Mouse (Mus musculus): ENCODE measurements around the gene Frmd4b.

DNA sequence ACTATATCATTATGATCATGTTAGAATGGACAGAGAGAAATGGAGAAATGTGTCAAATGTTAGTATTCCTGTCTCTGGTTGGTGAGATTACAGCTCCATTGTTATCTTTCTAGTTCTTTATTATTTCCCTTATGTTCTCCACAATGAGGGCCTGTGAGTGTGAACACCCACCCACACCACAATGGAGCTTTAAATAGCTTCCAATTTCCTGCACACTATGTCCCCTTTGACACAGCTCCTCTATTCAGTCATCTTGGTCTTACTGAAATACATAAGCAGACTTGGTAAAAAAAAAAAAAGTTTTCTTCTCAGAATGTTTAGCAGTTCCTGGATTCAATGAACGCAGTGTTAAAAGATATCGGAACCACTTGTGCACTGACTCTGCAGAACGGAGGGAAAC lies 326.7 kb downstream of the Frmd4b start:
- no peak for TF ChIP-seq CTCF (IDR thresholded peaks at IDR 0.05)
- TF ChIP-seq EP300 (IDR thresholded peaks at IDR 0.05) = no peak

Measured in lung, postnatal 0 days (tissue).